8 mouse cellular contexts compared by ENCODE assay signal in the genomic region with DNA sequence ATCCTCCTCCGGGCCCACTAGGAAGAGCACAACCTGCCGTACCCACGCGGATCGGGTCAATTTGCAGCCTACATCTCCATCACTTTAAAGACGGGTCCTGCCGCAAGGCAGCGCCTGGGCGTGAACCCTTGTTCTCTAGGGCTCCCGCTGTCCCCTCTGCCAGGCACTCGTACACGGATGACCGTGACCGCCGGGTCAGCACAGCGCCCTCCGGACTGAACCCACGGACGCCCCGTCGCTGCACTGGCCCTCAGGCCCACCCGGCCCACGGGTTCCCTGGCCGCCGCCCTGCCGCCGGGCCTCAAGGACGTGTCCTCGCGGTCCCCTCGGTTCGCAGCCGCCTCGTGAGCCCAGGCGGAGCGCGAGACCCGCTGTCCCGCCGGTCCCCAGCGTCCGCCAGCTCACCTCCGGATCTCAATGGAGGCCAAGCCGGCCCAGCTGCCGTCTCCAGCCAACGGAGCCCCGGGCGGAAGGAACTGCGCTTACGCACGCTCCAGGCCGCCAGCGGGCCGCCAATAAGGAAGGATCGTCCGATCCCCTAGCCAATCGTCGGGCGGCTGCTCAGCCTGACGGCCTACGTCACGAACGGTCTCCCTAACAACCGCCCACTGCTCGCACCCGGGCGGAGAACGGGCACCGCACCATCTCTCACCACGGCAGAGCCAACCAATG. TPM values are rescaled to one million over a fixed set of nuclear protein-coding genes. Genes with fewer than 3 reads are reported as not detected.
A peak's percentile ranks its signal among the peaks of the same experiment; 100 is the strongest.
DNase-seq lines count a peak whose midpoint lies in the region; ATAC-seq and TF ChIP-seq lines count a peak whose summit lies in the region.

A gene (minus strand): TSS at position 531 of the 672 bp plus-strand sequence.

- H3K36me3 ChIP-seq in G1E (replicated peaks) = peaks cover 31% of the 10 kb centered on the region
- H3K36me3 ChIP-seq in forebrain, embryonic 16.5 days (ENCODE audit: control insufficient read depth, insufficient read depth) = peaks cover 4% of the 10 kb centered on the region
- H3K36me3 ChIP-seq in lung, embryonic 14.5 days (ENCODE audit: insufficient read depth) = peaks cover 14% of the 10 kb centered on the region
- H3K36me3 ChIP-seq in thymus, adult 2 months (ENCODE audit: control insufficient read depth, insufficient read depth, low read length) = peaks cover 6% of the 10 kb centered on the region

- TF ChIP-seq CTCF in G1E (IDR thresholded peaks at IDR 0.05; ENCODE audit: low read depth, low read length) = no peak
- TF ChIP-seq CTCF in layer of hippocampus, adult 2 months (conservative IDR thresholded peaks at IDR 0.05) = no peak
- no peak for TF ChIP-seq CTCF in lung, embryonic 14.5 days (IDR thresholded peaks at IDR 0.05; ENCODE audit: low read depth)
- TF ChIP-seq CTCF in olfactory bulb, adult 2 months (IDR thresholded peaks at IDR 0.05; ENCODE audit: insufficient read depth, low read depth, low read length) = no peak
- 0 out of 2 replicates have a peak, but pooled peaks have one; percentile 51 for TF ChIP-seq CTCF in thymus, adult 2 months (IDR thresholded peaks at IDR 0.05; ENCODE audit: borderline replicate concordance, control insufficient read depth, extremely low read depth, insufficient read depth, low read length, poor library complexity)

- H3K27me3 ChIP-seq in G1E (ENCODE audit: insufficient read depth, low read length) = no peaks in the 10 kb centered on the region
- no peaks in the 10 kb centered on the region for H3K27me3 ChIP-seq in forebrain, embryonic 16.5 days (replicated peaks; ENCODE audit: control insufficient read depth, insufficient read depth, low read length)
- H3K27me3 ChIP-seq in lung, embryonic 14.5 days (ENCODE audit: insufficient read depth, low read length) = no peaks in the 10 kb centered on the region
- H3K27me3 ChIP-seq in thymus, adult 2 months (ENCODE audit: control insufficient read depth, insufficient read depth, low read length) = no peaks in the 10 kb centered on the region

- DNase-seq in G1E (ENCODE audit: low spot score) = peak; percentile 98
- DNase-seq in cerebellum, adult 18-20 months = peak; percentile 97 to 99
- peak; percentile 95 to 96 for DNase-seq in heart, postnatal 36 days
- peak; percentile 99 for DNase-seq in layer of hippocampus, adult 2 months (ENCODE audit: low spot score in 2 of 2)
- peak; percentile 99 for DNase-seq in lung, embryonic 14.5 days
- DNase-seq in thymus, adult 2 months = peak; percentile 96

- H3K9me3 ChIP-seq in G1E (replicated peaks) = no peaks in the 10 kb centered on the region
- no peaks in the 10 kb centered on the region for H3K9me3 ChIP-seq in forebrain, embryonic 16.5 days (ENCODE audit: control insufficient read depth, low read length)
- no peaks in the 10 kb centered on the region for H3K9me3 ChIP-seq in lung, embryonic 14.5 days (ENCODE audit: low read depth, low read length)

- H3K9ac ChIP-seq in forebrain, embryonic 16.5 days (replicated peaks; ENCODE audit: low read depth, low read length) = peak within 1 kb of the TSS; percentile 95
- H3K9ac ChIP-seq in lung, embryonic 14.5 days = peak within 1 kb of the TSS; percentile 95

- H3K27ac ChIP-seq in forebrain, embryonic 16.5 days (ENCODE audit: low read length) = peak within 1 kb of the TSS; percentile 94
- peak within 1 kb of the TSS; percentile 97 for H3K27ac ChIP-seq in layer of hippocampus, adult 2 months
- peak within 1 kb of the TSS; percentile 89 for H3K27ac ChIP-seq in lung, embryonic 14.5 days (ENCODE audit: low read depth)
- H3K27ac ChIP-seq in olfactory bulb, adult 2 months (ENCODE audit: insufficient read depth, low read depth, low read length) = peak within 1 kb of the TSS; percentile 72
- H3K27ac ChIP-seq in thymus, adult 2 months (ENCODE audit: control insufficient read depth, insufficient read depth, low read length) = peak within 1 kb of the TSS; percentile 33; the same call in 1 of the 2 replicates

- peaks cover 41% of the 10 kb centered on the region for H3K4me1 ChIP-seq in G1E (ENCODE audit: insufficient read depth, low read depth, low read length)
- H3K4me1 ChIP-seq in forebrain, embryonic 16.5 days (replicated peaks; ENCODE audit: control insufficient read depth, insufficient read depth, low read length) = peaks cover 35% of the 10 kb centered on the region
- H3K4me1 ChIP-seq in lung, embryonic 14.5 days (ENCODE audit: insufficient read depth) = peaks cover 10% of the 10 kb centered on the region
- H3K4me1 ChIP-seq in olfactory bulb, adult 2 months (ENCODE audit: control insufficient read depth, insufficient read depth, low read length) = peaks cover 11% of the 10 kb centered on the region; the same call in 1 of the 2 replicates
- peaks cover 3% of the 10 kb centered on the region for H3K4me1 ChIP-seq in thymus, adult 2 months (replicated peaks; ENCODE audit: control insufficient read depth, insufficient read depth, low read length)

- peak; percentile 98 for ATAC-seq in G1E (ENCODE audit: extremely low read depth, insufficient number of reproducible peaks, low FRiP score, poor library complexity, severe bottlenecking)
- ATAC-seq in forebrain, embryonic 16.5 days = peak; percentile 100
- peak; percentile 100 for ATAC-seq in lung, embryonic 14.5 days (ENCODE audit: insufficient read depth)

- H3K4me3 ChIP-seq in G1E (ENCODE audit: low read depth, low read length) = peak within 1 kb of the TSS; percentile 100
- peak within 1 kb of the TSS; percentile 76 for H3K4me3 ChIP-seq in forebrain, embryonic 16.5 days (replicated peaks; ENCODE audit: low read length)
- H3K4me3 ChIP-seq in layer of hippocampus, adult 2 months = peak within 1 kb of the TSS; percentile 98
- peak within 1 kb of the TSS; percentile 97 for H3K4me3 ChIP-seq in lung, embryonic 14.5 days (ENCODE audit: low read depth, low read length)
- peak within 1 kb of the TSS; percentile 71 for H3K4me3 ChIP-seq in olfactory bulb, adult 2 months (ENCODE audit: insufficient read depth, low read depth, low read length)
- peak within 1 kb of the TSS; percentile 92 for H3K4me3 ChIP-seq in thymus, adult 2 months (ENCODE audit: control insufficient read depth, insufficient read depth, low read length)

- TF ChIP-seq POLR2A in olfactory bulb, adult 2 months (IDR thresholded peaks at IDR 0.05; ENCODE audit: insufficient read depth, low read depth, low read length) = peak; percentile 79
- TF ChIP-seq POLR2A in thymus, adult 2 months (IDR thresholded peaks at IDR 0.05; ENCODE audit: control insufficient read depth, extremely low read depth, insufficient read depth, low read length, poor library complexity) = peak; percentile 88

- intact Hi-C loops in heart, postnatal 36 days (cut with DNase I) = no loop called here

- WGBS in forebrain, embryonic 16.5 days = under 1% methylated on average over 70 of the region's 70 CpGs
- under 1% methylated on average over 65 of the region's 70 CpGs for WGBS in lung, embryonic 14.5 days
- WGBS in olfactory bulb, adult 2 months = under 1% methylated on average over 70 of the region's 70 CpGs
- under 1% methylated on average over 70 of the region's 70 CpGs for WGBS in thymus, adult 2 months

- peak within 1 kb of the TSS; percentile 90 for H3K4me2 ChIP-seq in forebrain, embryonic 16.5 days (ENCODE audit: low read length)
- peak within 1 kb of the TSS; percentile 77 for H3K4me2 ChIP-seq in lung, embryonic 14.5 days

RNA-seq across cellular contexts. Expression of the gene that starts here (rescaled TPM):
- total RNA-seq in G1E (2014; fragmentation: Nextera tagmentation) (170 and 206 TPM in 2 replicates), G1E (2017) (268 and 329 TPM in 2 replicates)
- 15.5 and 18.5 TPM in 2 replicates for polyA plus RNA-seq in G1E (2012)
- 205 and 222 TPM in 2 replicates for polyA plus RNA-seq in forebrain, embryonic 16.5 days (2015; fragmentation: Nextera tagmentation; extraction: Ambion mirVana)
- total RNA-seq in heart, postnatal 36 days (2021) = 1 to 10 TPM; 7.9 to 8.9 TPM
- total RNA-seq in layer of hippocampus, adult 2 months (2021) = 100 to 1,000 TPM; 101 to 103 TPM
- 73.8 and 75.0 TPM in 2 replicates for polyA plus RNA-seq in lung, embryonic 14.5 days (2014; fragmentation: Nextera tagmentation; extraction: Ambion mirVana)
- polyA plus RNA-seq in olfactory bulb, adult 2 months (2012; ENCODE audit: insufficient read depth, insufficient read length, low replicate concordance, missing spikeins) = not detected in 2 replicates
- 24.5 and 29.4 TPM in 2 replicates for polyA plus RNA-seq in thymus, adult 2 months (2012; rRNA removed)

Comparison
In these comparisons a context has a peak if more than half of its experiments do, and no peak if none do; other contexts are left out.
1. Peak in every context shown above with its lines: DNase-seq, ATAC-seq, H3K4me3 ChIP-seq and H3K27ac ChIP-seq.
2. RNA of the gene that starts here (total RNA-seq): 170 to 329 TPM in G1E and 101 to 103 TPM in layer of hippocampus, adult 2 months; 7.9 to 8.9 TPM in heart, postnatal 36 days; every median in the first group is over 10 times any median in the second.
3. H3K27ac ChIP-seq: peak in every context shown above with its lines; median percentile 97 in layer of hippocampus, adult 2 months; 94 in forebrain, embryonic 16.5 days; 89 in lung, embryonic 14.5 days; 72 in olfactory bulb, adult 2 months; 33 in thymus, adult 2 months.